Mouse (Mus musculus): ENCODE results near the gene Tsga10. TPM values are rescaled to one million over a fixed set of nuclear protein-coding genes. Genes with fewer than 3 reads are reported as not detected.

Gene Tsga10
- polyA plus RNA-seq, 1 experiment from 2014 or later, result 6.0 TPM

- no peak for ATAC-seq (ENCODE audit: insufficient number of reproducible peaks, insufficient read depth, low FRiP score, low TSS enrichment, low read depth)
- WGBS, result 75% methylated on average over 8 of the region's 8 CpGs
Observed at GRCm38 (mm10) chr1:37740161-37740802, 125.9 kb downstream of the Tsga10 start.

GRCm38 (mm10) chr1:37738895-37739294, 127.3 kb downstream of the Tsga10 start:
- Histone ChIP-seq H3K4me3 (replicated peaks) (no peak overlapping the region), H3K9me3 (no peaks in the 10 kb centered on the region), H3K4me2 (no peak overlapping the region), H3K36me3 (no peaks in the 10 kb centered on the region), H3K9ac (replicated peaks) (no peak overlapping the region), H3K27ac (no peak overlapping the region), H3K27me3 (no peaks in the 10 kb centered on the region), H3K4me1 (replicated peaks) (no peaks in the 10 kb centered on the region)
- ATAC-seq (ENCODE audit: insufficient number of reproducible peaks, insufficient read depth, low FRiP score, low TSS enrichment, low read depth), result no peak
- 65% methylated on average over 2 of the region's 2 CpGs for WGBS

More at GRCm38 (mm10) chr1:37740161-37740802, 125.9 kb downstream of the Tsga10 start:
- Histone ChIP-seq H3K4me3 (replicated peaks) (no peak overlapping the region), H3K9ac (replicated peaks) (no peak overlapping the region), H3K9me3 (no peaks in the 10 kb centered on the region), H3K4me1 (replicated peaks) (no peaks in the 10 kb centered on the region), H3K27me3 (no peaks in the 10 kb centered on the region), H3K36me3 (no peaks in the 10 kb centered on the region), H3K4me2 (no peak overlapping the region), H3K27ac (no peak overlapping the region)

GRCm38 (mm10) chr1:37737045-37737444, 129.2 kb downstream of the Tsga10 start:
- no peaks in the 10 kb centered on the region for H3K36me3 ChIP-seq
- H3K4me3 ChIP-seq (replicated peaks), result no peak overlapping the region
- no peak for ATAC-seq (ENCODE audit: insufficient number of reproducible peaks, insufficient read depth, low FRiP score, low TSS enrichment, low read depth)
- 79% methylated on average over 4 of the region's 4 CpGs for WGBS
- no peaks in the 10 kb centered on the region for H3K9me3 ChIP-seq
- no peaks in the 10 kb centered on the region for H3K4me1 ChIP-seq (replicated peaks)
- H3K9ac ChIP-seq (replicated peaks), result no peak overlapping the region
- H3K4me2 ChIP-seq, result no peak overlapping the region
- no peak overlapping the region for H3K27ac ChIP-seq
- H3K27me3 ChIP-seq, result no peaks in the 10 kb centered on the region

GRCm38 (mm10) chr1:37735932-37736331, 130.3 kb downstream of the Tsga10 start:
- 93% methylated on average over 5 of the region's 5 CpGs for WGBS
- no peaks in the 10 kb centered on the region for H3K36me3 ChIP-seq
- H3K9ac ChIP-seq (replicated peaks), result no peak overlapping the region
- H3K4me1 ChIP-seq (replicated peaks), result no peaks in the 10 kb centered on the region
- no peak overlapping the region for H3K27ac ChIP-seq
- no peak overlapping the region for H3K4me3 ChIP-seq (replicated peaks)
- H3K4me2 ChIP-seq, result no peak overlapping the region
- no peaks in the 10 kb centered on the region for H3K9me3 ChIP-seq
- H3K27me3 ChIP-seq, result no peaks in the 10 kb centered on the region
- ATAC-seq (ENCODE audit: insufficient number of reproducible peaks, insufficient read depth, low FRiP score, low TSS enrichment, low read depth), result no peak

GRCm38 (mm10) chr1:37734841-37735240, 131.4 kb downstream of the Tsga10 start:
- Histone ChIP-seq H3K9ac (replicated peaks) (no peak overlapping the region), H3K36me3 (no peaks in the 10 kb centered on the region), H3K27ac (no peak overlapping the region), H3K9me3 (no peaks in the 10 kb centered on the region), H3K27me3 (no peaks in the 10 kb centered on the region), H3K4me3 (replicated peaks) (no peak overlapping the region), H3K4me2 (no peak overlapping the region), H3K4me1 (replicated peaks) (no peaks in the 10 kb centered on the region)
- no peak for ATAC-seq (ENCODE audit: insufficient number of reproducible peaks, insufficient read depth, low FRiP score, low TSS enrichment, low read depth)
- 83% methylated on average over 7 of the region's 7 CpGs for WGBS

- H3K4me3 ChIP-seq (replicated peaks), result no peak overlapping the region
- no peak overlapping the region for H3K27ac ChIP-seq
- no peaks in the 10 kb centered on the region for H3K4me1 ChIP-seq (replicated peaks)
- no peaks in the 10 kb centered on the region for H3K36me3 ChIP-seq
- no peak overlapping the region for H3K9ac ChIP-seq (replicated peaks)
- WGBS, result 84% methylated on average over 8 of the region's 8 CpGs
- no peaks in the 10 kb centered on the region for H3K9me3 ChIP-seq
- H3K4me2 ChIP-seq, result no peak overlapping the region
- H3K27me3 ChIP-seq, result no peaks in the 10 kb centered on the region
- no peak for ATAC-seq (ENCODE audit: insufficient number of reproducible peaks, insufficient read depth, low FRiP score, low TSS enrichment, low read depth)
Observed at GRCm38 (mm10) chr1:37729353-37729752, 136.9 kb downstream of the Tsga10 start.

GRCm38 (mm10) chr1:37728053-37728452, 138.2 kb downstream of the Tsga10 start:
- Histone ChIP-seq H3K4me2 (no peak overlapping the region), H3K4me1 (replicated peaks) (no peaks in the 10 kb centered on the region), H3K36me3 (no peaks in the 10 kb centered on the region), H3K27me3 (no peaks in the 10 kb centered on the region), H3K4me3 (replicated peaks) (no peak overlapping the region), H3K9ac (replicated peaks) (no peak overlapping the region), H3K27ac (no peak overlapping the region), H3K9me3 (no peaks in the 10 kb centered on the region)
- no peak for ATAC-seq (ENCODE audit: insufficient number of reproducible peaks, insufficient read depth, low FRiP score, low TSS enrichment, low read depth)
- 60% methylated on average over 10 of the region's 10 CpGs for WGBS

- Histone ChIP-seq H3K9me3 (no peaks in the 10 kb centered on the region), H3K4me1 (replicated peaks) (no peaks in the 10 kb centered on the region), H3K4me3 (replicated peaks) (no peak overlapping the region), H3K4me2 (no peak overlapping the region), H3K27ac (no peak overlapping the region), H3K36me3 (no peaks in the 10 kb centered on the region), H3K27me3 (no peaks in the 10 kb centered on the region), H3K9ac (replicated peaks) (no peak overlapping the region)
- ATAC-seq (ENCODE audit: insufficient number of reproducible peaks, insufficient read depth, low FRiP score, low TSS enrichment, low read depth), result no peak
- WGBS, result 81% methylated on average over 8 of the region's 8 CpGs
Observed at GRCm38 (mm10) chr1:37727186-37727585, 139.0 kb downstream of the Tsga10 start.

- no peak overlapping the region for H3K27ac ChIP-seq
- no peak overlapping the region for H3K4me2 ChIP-seq
- no peak overlapping the region for H3K9ac ChIP-seq (replicated peaks)
- WGBS, result 81% methylated on average over 8 of the region's 8 CpGs
- H3K4me3 ChIP-seq (replicated peaks), result no peak overlapping the region
- peaks cover 3% of the 10 kb centered on the region; the same call in 1 of the 2 replicates for H3K27me3 ChIP-seq
- no peaks in the 10 kb centered on the region for H3K36me3 ChIP-seq
- no peaks in the 10 kb centered on the region for H3K4me1 ChIP-seq (replicated peaks)
- H3K9me3 ChIP-seq, result no peaks in the 10 kb centered on the region
- no peak for ATAC-seq (ENCODE audit: insufficient number of reproducible peaks, insufficient read depth, low FRiP score, low TSS enrichment, low read depth)
Observed at GRCm38 (mm10) chr1:37726426-37726825, 139.8 kb downstream of the Tsga10 start.

GRCm38 (mm10) chr1:37725880-37726279, 140.3 kb downstream of the Tsga10 start:
- Histone ChIP-seq H3K4me2 (no peak overlapping the region), H3K27me3 (peaks cover 3% of the 10 kb centered on the region; the same call in 1 of the 2 replicates), H3K4me3 (replicated peaks) (no peak overlapping the region), H3K27ac (no peak overlapping the region), H3K36me3 (no peaks in the 10 kb centered on the region), H3K9me3 (no peaks in the 10 kb centered on the region), H3K9ac (replicated peaks) (no peak overlapping the region), H3K4me1 (replicated peaks) (no peaks in the 10 kb centered on the region)
- 72% methylated on average over 12 of the region's 12 CpGs for WGBS
- ATAC-seq (ENCODE audit: insufficient number of reproducible peaks, insufficient read depth, low FRiP score, low TSS enrichment, low read depth), result no peak

- Histone ChIP-seq H3K4me1 (replicated peaks) (peaks cover 12% of the 10 kb centered on the region), H3K27ac (no peak overlapping the region), H3K4me2 (no peak overlapping the region), H3K27me3 (peaks cover 41% of the 10 kb centered on the region), H3K9ac (replicated peaks) (no peak overlapping the region), H3K36me3 (no peaks in the 10 kb centered on the region), H3K9me3 (no peaks in the 10 kb centered on the region), H3K4me3 (replicated peaks) (no peak overlapping the region)
- ATAC-seq (ENCODE audit: insufficient number of reproducible peaks, insufficient read depth, low FRiP score, low TSS enrichment, low read depth), result no peak
- WGBS, result 62% methylated on average over 5 of the region's 5 CpGs
Observed at GRCm38 (mm10) chr1:37721092-37721491, 145.1 kb downstream of the Tsga10 start.

Data from limb, embryonic 12.5 days (tissue).